Mouse (Mus musculus): Measurements from ENCODE around the gene Ada. TPM values are rescaled to one million over a fixed set of nuclear protein-coding genes. Genes with fewer than 3 reads are reported as not detected.

Ada gene
- polyA plus RNA-seq, 1 experiment from 2014 or later = 2.8 TPM

- H3K9me3 ChIP-seq = no peaks in the 10 kb centered on the region
- H3K27ac ChIP-seq = no peak overlapping the region
- no peak overlapping the region for H3K4me2 ChIP-seq
- ATAC-seq (ENCODE audit: low FRiP score) = no peak
- H3K27me3 ChIP-seq = no peaks in the 10 kb centered on the region
- H3K4me1 ChIP-seq (replicated peaks) = 0 out of 2 replicates have a peak, but pooled peaks cover 3% of the 10 kb centered on the region
- WGBS = 88% methylated on average over 7 of the region's 7 CpGs
- no peak overlapping the region for H3K4me3 ChIP-seq
- H3K9ac ChIP-seq = no peak overlapping the region
- H3K36me3 ChIP-seq = no peaks in the 10 kb centered on the region
These were observed 11.4 kb upstream of the Ada start for GRCm38 (mm10) chr2:163761402-163761801.

- Histone ChIP-seq H3K4me1 (replicated peaks) (0 out of 2 replicates have a peak, but pooled peaks cover 3% of the 10 kb centered on the region), H3K36me3 (no peaks in the 10 kb centered on the region), H3K27ac (no peak overlapping the region), H3K4me3 (no peak overlapping the region), H3K27me3 (no peaks in the 10 kb centered on the region), H3K4me2 (no peak overlapping the region), H3K9ac (no peak overlapping the region), H3K9me3 (no peaks in the 10 kb centered on the region)
- no peak for ATAC-seq (ENCODE audit: low FRiP score)
- whole genome bisulfite sequencing = 83% methylated on average over 6 of the region's 6 CpGs
These were observed 10.6 kb upstream of the Ada start for GRCm38 (mm10) chr2:163760589-163760988.

- no peak for ATAC-seq (ENCODE audit: low FRiP score)
- Histone ChIP-seq H3K9ac (no peak overlapping the region), H3K4me2 (no peak overlapping the region), H3K9me3 (no peaks in the 10 kb centered on the region), H3K27me3 (no peaks in the 10 kb centered on the region), H3K36me3 (no peaks in the 10 kb centered on the region), H3K27ac (no peak overlapping the region), H3K4me1 (replicated peaks) (0 out of 2 replicates have a peak, but pooled peaks cover 3% of the 10 kb centered on the region), H3K4me3 (no peak overlapping the region)
- WGBS = 75% methylated on average over 2 of the region's 2 CpGs
These were observed 8.1 kb upstream of the Ada start for GRCm38 (mm10) chr2:163758146-163758545.

- Histone ChIP-seq H3K27ac (no peak overlapping the region), H3K9ac (no peak overlapping the region), H3K36me3 (no peaks in the 10 kb centered on the region), H3K27me3 (peaks cover 8% of the 10 kb centered on the region; the same call in 1 of the 2 replicates), H3K4me2 (no peak overlapping the region), H3K4me3 (no peak overlapping the region), H3K9me3 (no peaks in the 10 kb centered on the region), H3K4me1 (replicated peaks) (0 out of 2 replicates have a peak, but pooled peaks cover 3% of the 10 kb centered on the region)
- WGBS = 56% methylated on average over 2 of the region's 2 CpGs
- ATAC-seq (ENCODE audit: low FRiP score) = no peak
These were observed 6.7 kb upstream of the Ada start for GRCm38 (mm10) chr2:163756723-163757122.

DNA sequence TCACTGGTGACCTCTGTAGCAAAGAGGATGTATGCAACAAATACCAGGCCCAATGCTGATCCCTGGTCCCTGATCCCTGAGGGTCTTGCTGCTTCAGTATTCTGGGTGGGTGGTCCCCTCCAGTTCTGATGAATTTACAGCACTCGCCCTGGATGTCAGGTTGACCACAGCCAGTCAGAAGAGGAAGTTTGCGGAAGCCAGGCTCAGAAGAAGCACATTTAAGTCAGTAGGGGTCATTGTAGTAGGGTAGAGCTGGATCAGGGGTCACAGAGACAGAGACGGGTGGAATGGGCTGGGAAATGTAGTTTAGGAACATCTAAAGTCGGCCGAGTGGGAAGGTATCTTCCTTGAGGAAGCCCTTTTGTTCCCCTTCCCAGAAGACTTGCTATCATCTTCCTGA, 4.2 kb upstream of the Ada start:
- Histone ChIP-seq H3K9ac (no peak overlapping the region), H3K9me3 (no peaks in the 10 kb centered on the region), H3K36me3 (no peaks in the 10 kb centered on the region), H3K4me3 (no peak overlapping the region), H3K27ac (no peak overlapping the region), H3K4me2 (no peak overlapping the region), H3K4me1 (replicated peaks) (peaks cover 14% of the 10 kb centered on the region), H3K27me3 (peaks cover 25% of the 10 kb centered on the region)
- ATAC-seq (ENCODE audit: low FRiP score) = no peak
- 82% methylated on average over 5 of the region's 5 CpGs for WGBS

DNA sequence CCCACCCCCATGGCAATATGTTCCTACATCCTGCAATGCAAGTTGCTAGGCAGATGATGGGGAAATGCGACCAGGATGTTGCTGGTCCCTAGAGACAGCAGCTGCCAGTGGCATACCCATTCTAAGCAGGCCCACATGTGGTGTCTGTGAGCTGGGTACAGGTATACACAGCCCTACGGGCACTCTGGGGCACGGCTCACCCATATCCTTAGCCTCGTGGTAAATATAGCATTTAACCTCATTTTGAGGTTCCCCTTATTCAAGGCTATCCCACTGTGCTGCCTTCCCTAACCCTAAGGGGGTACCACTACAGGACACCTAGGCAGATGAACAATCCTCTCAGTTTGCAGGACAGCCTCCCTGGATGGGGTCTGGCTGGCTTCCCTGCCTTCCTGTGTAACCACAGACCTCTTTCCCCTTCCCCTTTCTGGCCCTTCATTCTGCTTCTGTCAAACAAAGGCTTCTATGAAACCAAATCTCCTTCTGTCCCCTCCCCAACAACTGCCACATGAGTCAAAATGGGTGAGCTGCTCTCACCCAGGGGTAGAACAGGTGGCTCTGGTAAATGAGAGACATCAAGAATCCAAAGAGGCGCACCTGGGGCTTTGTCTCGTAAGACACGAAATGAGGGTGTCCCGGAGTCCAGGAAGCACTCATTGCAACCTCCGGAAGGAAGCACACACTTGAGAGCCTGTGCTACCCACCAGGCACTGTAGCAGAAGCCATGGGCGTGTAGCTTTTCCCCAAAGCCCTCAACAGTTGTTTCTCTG, 5.1 kb downstream of the Ada start:
- H3K9me3 ChIP-seq = no peaks in the 10 kb centered on the region
- H3K4me1 ChIP-seq (replicated peaks) = peaks cover 10% of the 10 kb centered on the region
- WGBS = 80% methylated on average over 10 of the region's 10 CpGs

GRCm38 (mm10) chr2:163743357-163743756, 6.7 kb downstream of the Ada start:
- Histone ChIP-seq H3K27me3 (peaks cover 2% of the 10 kb centered on the region; the same call in 1 of the 2 replicates), H3K9me3 (no peaks in the 10 kb centered on the region), H3K4me2 (no peak overlapping the region), H3K36me3 (no peaks in the 10 kb centered on the region), H3K27ac (no peak overlapping the region), H3K4me1 (replicated peaks) (no peaks in the 10 kb centered on the region), H3K9ac (no peak overlapping the region), H3K4me3 (no peak overlapping the region)
- WGBS = 64% methylated on average over 6 of the region's 6 CpGs
- ATAC-seq (ENCODE audit: low FRiP score) = no peak

More for the DNA sequence above, 5.1 kb downstream of the Ada start:
- no peak overlapping the region for H3K4me2 ChIP-seq
- no peaks in the 10 kb centered on the region for H3K36me3 ChIP-seq
- no peak overlapping the region for H3K27ac ChIP-seq
- peaks cover 17% of the 10 kb centered on the region for H3K27me3 ChIP-seq
- H3K4me3 ChIP-seq = no peak overlapping the region
- H3K9ac ChIP-seq = no peak overlapping the region
- ATAC-seq (ENCODE audit: low FRiP score) = no peak

- Histone ChIP-seq H3K4me2 (no peak overlapping the region), H3K4me1 (replicated peaks) (no peaks in the 10 kb centered on the region), H3K9me3 (no peaks in the 10 kb centered on the region), H3K27me3 (no peaks in the 10 kb centered on the region), H3K9ac (no peak overlapping the region), H3K36me3 (no peaks in the 10 kb centered on the region), H3K27ac (no peak overlapping the region), H3K4me3 (no peak overlapping the region)
- no peak for ATAC-seq (ENCODE audit: low FRiP score)
- WGBS = 70% methylated on average over 5 of the region's 5 CpGs
These were observed 7.4 kb downstream of the Ada start for GRCm38 (mm10) chr2:163742656-163743055.

GRCm38 (mm10) chr2:163735980-163736379, 14.1 kb downstream of the Ada start:
- Histone ChIP-seq H3K4me3 (no peak overlapping the region), H3K27me3 (no peaks in the 10 kb centered on the region), H3K9ac (no peak overlapping the region), H3K9me3 (no peaks in the 10 kb centered on the region), H3K4me1 (replicated peaks) (peaks cover 2% of the 10 kb centered on the region; the same call in 1 of the 2 replicates), H3K27ac (no peak overlapping the region), H3K36me3 (peaks cover 18% of the 10 kb centered on the region), H3K4me2 (no peak overlapping the region)
- WGBS = 73% methylated on average over 6 of the region's 6 CpGs
- ATAC-seq (ENCODE audit: low FRiP score) = no peak

- Histone ChIP-seq H3K4me3 (no peak overlapping the region), H3K9ac (no peak overlapping the region), H3K27me3 (no peaks in the 10 kb centered on the region), H3K27ac (no peak overlapping the region), H3K4me2 (no peak overlapping the region), H3K4me1 (replicated peaks) (peaks cover 2% of the 10 kb centered on the region; the same call in 1 of the 2 replicates), H3K9me3 (no peaks in the 10 kb centered on the region), H3K36me3 (peaks cover 24% of the 10 kb centered on the region)
- no peak for ATAC-seq (ENCODE audit: low FRiP score)
- WGBS = 94% methylated on average over 9 of the region's 9 CpGs
These were observed 14.9 kb downstream of the Ada start for GRCm38 (mm10) chr2:163735163-163735562.

GRCm38 (mm10) chr2:163732021-163732420, 18.0 kb downstream of the Ada start:
- peaks cover 38% of the 10 kb centered on the region for H3K36me3 ChIP-seq
- H3K4me1 ChIP-seq (replicated peaks) = peaks cover 2% of the 10 kb centered on the region; the same call in 1 of the 2 replicates
- H3K9me3 ChIP-seq = no peaks in the 10 kb centered on the region
- no peak overlapping the region for H3K4me2 ChIP-seq
- no peak for ATAC-seq (ENCODE audit: low FRiP score)
- no peak overlapping the region for H3K9ac ChIP-seq
- no peak overlapping the region for H3K4me3 ChIP-seq
- H3K27me3 ChIP-seq = no peaks in the 10 kb centered on the region
- WGBS = 95% methylated on average over 11 of the region's 11 CpGs
- H3K27ac ChIP-seq = no peak overlapping the region

DNA sequence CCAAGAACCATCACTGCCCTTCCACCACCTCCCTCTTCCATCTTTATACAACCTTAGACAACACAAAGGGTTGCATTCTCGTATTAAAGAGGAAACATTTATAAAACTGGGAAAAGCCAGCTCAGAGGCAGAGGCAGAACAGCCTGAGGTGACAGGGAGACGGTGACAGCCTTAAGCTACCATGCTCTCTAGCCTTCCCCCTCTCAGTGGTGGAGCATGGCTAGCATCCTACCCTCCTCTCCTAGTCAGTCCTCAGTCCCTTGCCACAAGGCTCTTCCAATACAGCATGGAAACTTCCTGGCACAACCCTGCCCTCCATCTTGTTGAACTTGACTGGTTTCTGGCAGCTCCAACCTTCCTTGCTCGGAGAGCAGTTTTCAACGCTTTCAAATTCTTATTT, 21.7 kb downstream of the Ada start:
- Histone ChIP-seq H3K27me3 (no peaks in the 10 kb centered on the region), H3K9ac (no peak overlapping the region), H3K4me3 (no peak overlapping the region), H3K4me2 (no peak overlapping the region), H3K27ac (no peak overlapping the region), H3K4me1 (replicated peaks) (peaks cover under 1% of the 10 kb centered on the region; the same call in 1 of the 2 replicates), H3K36me3 (peaks cover 46% of the 10 kb centered on the region), H3K9me3 (no peaks in the 10 kb centered on the region)
- ATAC-seq (ENCODE audit: low FRiP score) = no peak
- 87% methylated on average over 4 of the region's 4 CpGs for WGBS

Data from hindbrain, embryonic 13.5 days (tissue).